Mouse (Mus musculus) limb, embryonic 10.5 days (tissue): ENCODE data around the gene Scpep1. TPM values are rescaled to one million over a fixed set of nuclear protein-coding genes. Genes with fewer than 3 reads are reported as not detected.
"Not testable (repeated sequence)": the region's sequence is repeated elsewhere in the genome, so short reads cannot be mapped to it uniquely, and the experiment has no call there.

Source experiments
- DNase-seq: peaks from one replicate; pipeline ENCODE4 v3.0.0-alpha.2; 2017; ENCODE audit warnings: low spot score
- H3K27ac ChIP-seq: fragments of 300-500 bp; sonication (generic); 2 replicates; pipeline ENCODE4 v1.5.1; 2016; ENCODE audit warnings: mild to moderate bottlenecking
- H3K27me3 ChIP-seq: fragments of 300-500 bp; sonication (generic); 2 replicates; pipeline ENCODE4 v1.6.1; 2016; ENCODE audit warnings: low read depth, mild to moderate bottlenecking; ENCODE audit not compliant: poor library complexity, severe bottlenecking
- H3K36me3 ChIP-seq: fragments of 300-500 bp; sonication (generic); 2 replicates; pipeline ENCODE4 v1.6.1; 2016; ENCODE audit warnings: mild to moderate bottlenecking, moderate library complexity
- H3K4me1 ChIP-seq: fragments of 300-500 bp; sonication (generic); 2 replicates; pipeline ENCODE4 v1.6.1; 2016
- H3K4me3 ChIP-seq: fragments of 300-500 bp; sonication (generic); 2 replicates; pipeline ENCODE4 v1.5.1; 2016; ENCODE audit warnings: mild to moderate bottlenecking, moderate library complexity
- H3K9me3 ChIP-seq: fragments of 300-500 bp; sonication (generic); replicated peaks from 2 replicates; pipeline ENCODE4 v1.6.1; 2016; ENCODE audit warnings: mild to moderate bottlenecking
- WGBS: fragments of 180-500 bp; shearing (Covaris S2); methylation state at CpG from one replicate; pipeline ENCODE4 v1.1.7; 2016; 5-methylcytosine and 5-hydroxymethylcytosine counted together
- polyA plus RNA-seq: library from polyadenylated mRNA; unstranded; fragments of >200 nt; fragmentation: Nextera tagmentation; extraction: Ambion mirVana; gene quantifications from 2 replicates; pipeline ENCODE4 v1.2.1, GENCODE M21; 2016

The Scpep1 gene
- 63.3 and 65.9 TPM in 2 replicates for polyA plus RNA-seq

GRCm38 (mm10) chr11:88955217-88955969, at the start of gene Scpep1:
Gene Scpep1 (minus strand): TSS chr11:88955465.
- Histone ChIP-seq H3K4me3 (peak within 1 kb of the TSS; percentile 63), H3K27ac (peak within 1 kb of the TSS; percentile 89), H3K36me3 (peaks cover 22% of the 10 kb centered on the region), H3K4me1 (peaks cover 16% of the 10 kb centered on the region), H3K9me3 (no peaks in the 10 kb centered on the region), H3K27me3 (no peaks in the 10 kb centered on the region)
- 6% methylated on average over 34 of the region's 34 CpGs for WGBS
- DNase-seq, result peak; percentile 95

GRCm38 (mm10) chr11:89003726-89004125, 48.5 kb upstream of the Scpep1 start:
- peaks cover 21% of the 10 kb centered on the region for H3K27me3 ChIP-seq
- H3K4me1 ChIP-seq, result peaks cover 41% of the 10 kb centered on the region
- WGBS, result 77% methylated on average over 4 of the region's 4 CpGs
- no peak overlapping the region for H3K4me3 ChIP-seq
- H3K9me3 ChIP-seq, result no peaks in the 10 kb centered on the region
- H3K36me3 ChIP-seq, result no peaks in the 10 kb centered on the region
- DNase-seq, result no peak
- peak overlapping the region; percentile 37 for H3K27ac ChIP-seq

DNA sequence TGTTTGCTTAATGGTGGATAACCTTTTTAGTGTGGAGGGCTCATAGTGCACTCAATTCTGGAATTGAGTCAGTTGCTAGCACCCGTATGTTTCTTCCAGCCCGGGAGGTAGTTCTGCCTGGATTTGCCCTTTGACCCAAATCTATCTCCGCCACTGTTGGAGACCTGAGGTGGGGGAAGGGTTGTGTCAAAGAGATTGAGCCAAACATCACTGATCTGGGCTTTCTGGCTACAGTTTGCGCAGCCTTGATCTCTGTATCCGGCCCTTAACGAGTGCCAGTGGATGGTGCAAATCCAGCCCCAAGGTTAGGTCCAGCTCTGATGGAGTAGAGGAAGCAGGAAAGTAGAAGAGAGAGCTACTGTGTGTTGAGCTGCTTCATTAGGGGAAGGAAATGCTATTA, 47.8 kb upstream of the Scpep1 start:
- no peak overlapping the region for H3K27ac ChIP-seq
- H3K9me3 ChIP-seq, result no peaks in the 10 kb centered on the region
- peaks cover 44% of the 10 kb centered on the region for H3K4me1 ChIP-seq
- 32% methylated on average over 6 of the region's 6 CpGs for WGBS
- H3K36me3 ChIP-seq, result no peaks in the 10 kb centered on the region
- H3K27me3 ChIP-seq, result peaks cover 27% of the 10 kb centered on the region
- no peak for DNase-seq
- no peak overlapping the region for H3K4me3 ChIP-seq

DNA sequence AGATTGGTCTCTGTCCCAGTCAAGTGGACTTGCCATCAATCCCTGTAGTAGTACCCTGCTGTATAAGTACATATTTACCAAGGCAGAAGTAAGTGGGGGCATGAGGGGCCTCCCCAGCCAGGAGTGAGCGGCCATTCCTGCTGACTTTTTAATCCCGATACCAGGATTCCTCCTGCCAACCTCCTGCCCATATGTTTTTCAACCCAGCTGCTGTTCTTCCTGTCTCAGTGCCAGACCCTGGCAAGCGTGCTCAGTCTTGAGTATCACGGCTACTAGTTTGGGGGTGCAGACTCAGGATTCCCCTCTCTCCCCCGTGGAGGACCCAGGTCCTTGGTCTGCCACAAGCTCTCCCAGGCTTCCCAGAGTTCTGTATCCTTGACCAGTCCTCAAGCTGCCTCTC, 47.4 kb upstream of the Scpep1 start:
- no peak overlapping the region for H3K27ac ChIP-seq
- peaks cover 31% of the 10 kb centered on the region for H3K27me3 ChIP-seq
- no peak for DNase-seq
- H3K4me3 ChIP-seq, result no peak overlapping the region
- H3K36me3 ChIP-seq, result no peaks in the 10 kb centered on the region
- peaks cover 44% of the 10 kb centered on the region for H3K4me1 ChIP-seq
- H3K9me3 ChIP-seq, result no peaks in the 10 kb centered on the region
- 85% methylated on average over 5 of the region's 5 CpGs for WGBS

DNA sequence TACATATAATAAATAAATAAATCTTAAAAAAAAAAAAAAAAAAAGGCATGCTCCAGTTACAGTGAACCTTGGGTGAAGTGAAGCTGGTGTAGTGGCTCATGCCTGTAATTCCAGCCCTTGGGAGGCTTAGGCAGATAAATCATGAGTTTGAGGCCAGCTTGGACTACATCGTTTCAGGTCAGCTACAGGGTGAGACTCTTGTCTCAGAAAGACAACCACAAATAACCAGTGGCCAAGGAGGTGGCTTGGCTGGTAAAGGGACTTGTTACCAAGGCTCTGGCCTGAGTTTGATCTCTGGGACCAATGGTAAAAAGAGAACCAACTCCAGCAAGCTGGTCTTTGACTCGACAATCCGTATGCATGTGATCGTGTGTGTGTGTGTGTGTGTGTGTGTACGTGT, 46.8 kb upstream of the Scpep1 start:
- no peak for DNase-seq
- Histone ChIP-seq H3K27me3 (peaks cover 31% of the 10 kb centered on the region), H3K4me3 (no peak overlapping the region), H3K27ac (no peak overlapping the region), H3K36me3 (no peaks in the 10 kb centered on the region), H3K4me1 (peaks cover 44% of the 10 kb centered on the region), H3K9me3 (no peaks in the 10 kb centered on the region)
- WGBS, result 86% methylated on average over 5 of the region's 5 CpGs

DNA sequence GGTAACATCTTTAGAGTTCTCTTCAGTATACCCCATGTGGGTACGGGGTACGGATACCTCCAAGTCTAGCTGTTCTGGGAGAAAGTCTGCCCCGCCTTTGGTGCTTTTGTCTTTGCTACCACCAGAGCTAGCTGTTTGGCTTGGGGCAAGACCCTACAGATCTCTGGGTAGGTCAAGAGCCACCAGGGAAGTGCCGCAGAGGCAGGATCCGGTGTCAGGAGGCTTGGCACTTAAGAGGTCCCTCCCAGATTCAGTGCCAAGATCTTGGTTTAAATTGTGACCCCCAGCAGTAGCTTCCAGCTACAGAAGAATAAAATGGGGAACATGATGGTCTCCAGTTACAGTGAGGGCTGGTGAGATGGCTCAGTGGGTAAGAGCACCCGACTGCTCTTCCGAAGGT, 46.3 kb upstream of the Scpep1 start:
- H3K4me3 ChIP-seq, result no peak overlapping the region
- H3K27ac ChIP-seq, result no peak overlapping the region
- WGBS, result 93% methylated on average over 7 of the region's 7 CpGs
- no peak for DNase-seq
- H3K4me1 ChIP-seq, result peaks cover 44% of the 10 kb centered on the region
- H3K36me3 ChIP-seq, result no peaks in the 10 kb centered on the region
- H3K9me3 ChIP-seq, result no peaks in the 10 kb centered on the region
- H3K27me3 ChIP-seq, result peaks cover 31% of the 10 kb centered on the region

DNA sequence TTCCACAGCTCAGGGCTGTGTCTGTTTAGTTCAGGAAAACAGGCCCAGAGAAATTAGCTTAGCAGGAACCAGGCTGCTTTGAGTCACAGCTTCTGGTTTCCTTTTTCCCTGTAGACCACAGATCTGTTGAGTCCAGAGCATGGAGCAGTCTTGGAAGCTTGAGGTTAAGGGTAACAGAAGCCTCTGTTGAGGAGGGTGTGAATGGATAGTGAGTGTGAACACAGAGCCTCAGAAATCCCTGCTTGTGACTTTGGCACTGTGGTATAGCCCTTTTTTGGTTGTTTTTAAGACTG, 45.2 kb upstream of the Scpep1 start:
- DNase-seq, result no peak
- peak overlapping the region; percentile 58; the same call in 1 of the 2 replicates for H3K4me3 ChIP-seq

GRCm38 (mm10) chr11:88999723-89000526, 44.7 kb upstream of the Scpep1 start:
- no peak for DNase-seq
- Histone ChIP-seq H3K36me3 (no peaks in the 10 kb centered on the region), H3K9me3 (no peaks in the 10 kb centered on the region), H3K27ac (peak overlapping the region; percentile 72), H3K4me1 (peaks cover 37% of the 10 kb centered on the region), H3K4me3 (peak overlapping the region; percentile 58), H3K27me3 (peaks cover 31% of the 10 kb centered on the region)
- WGBS, result 26% methylated on average over 33 of the region's 33 CpGs

More for the DNA sequence above, 45.2 kb upstream of the Scpep1 start:
- no peak overlapping the region for H3K27ac ChIP-seq
- H3K27me3 ChIP-seq, result peaks cover 31% of the 10 kb centered on the region
- no peaks in the 10 kb centered on the region for H3K9me3 ChIP-seq
- H3K36me3 ChIP-seq, result no peaks in the 10 kb centered on the region
- H3K4me1 ChIP-seq, result peaks cover 42% of the 10 kb centered on the region

- Histone ChIP-seq H3K36me3 (no peaks in the 10 kb centered on the region), H3K9me3 (no peaks in the 10 kb centered on the region), H3K4me1 (peaks cover 33% of the 10 kb centered on the region), H3K4me3 (peak within 1 kb of the TSS; percentile 58), H3K27ac (peak within 1 kb of the TSS; percentile 72), H3K27me3 (peaks cover 31% of the 10 kb centered on the region)
- 3% methylated on average over 48 of the region's 48 CpGs for WGBS
- DNase-seq, result peak; percentile 78
These were observed 43.9 kb upstream of the Scpep1 start, which contains the start of gene Trim25 for GRCm38 (mm10) chr11:88998974-88999722. Gene Trim25 (plus strand): TSS chr11:88999376.

DNA sequence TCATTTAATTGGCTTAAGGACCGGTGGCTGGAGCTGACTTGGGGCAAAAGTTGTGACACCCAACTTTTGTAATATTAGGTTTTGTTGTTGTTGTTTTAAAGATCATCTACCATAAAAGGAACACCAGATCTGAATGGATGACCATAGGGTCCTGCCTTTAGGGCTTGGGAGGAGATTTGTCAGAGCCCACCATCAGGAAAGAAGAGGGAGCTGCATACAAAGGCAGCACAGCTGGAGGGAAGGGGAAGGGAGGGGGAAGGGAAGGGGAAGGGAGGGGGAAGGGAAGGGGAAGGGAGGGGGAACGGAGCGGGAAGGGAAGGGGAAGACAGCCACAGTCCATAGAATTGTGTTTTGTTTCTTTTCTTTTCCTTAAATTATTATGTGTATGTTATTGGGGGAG, 43.1 kb upstream of the Scpep1 start:
- Histone ChIP-seq H3K27ac (no peak overlapping the region), H3K4me1 (peaks cover 27% of the 10 kb centered on the region), H3K36me3 (no peaks in the 10 kb centered on the region), H3K4me3 (no peak overlapping the region), H3K9me3 (no peaks in the 10 kb centered on the region), H3K27me3 (peaks cover 31% of the 10 kb centered on the region)
- 17% methylated on average over 3 of the region's 3 CpGs for WGBS
- DNase-seq, result no peak

DNA sequence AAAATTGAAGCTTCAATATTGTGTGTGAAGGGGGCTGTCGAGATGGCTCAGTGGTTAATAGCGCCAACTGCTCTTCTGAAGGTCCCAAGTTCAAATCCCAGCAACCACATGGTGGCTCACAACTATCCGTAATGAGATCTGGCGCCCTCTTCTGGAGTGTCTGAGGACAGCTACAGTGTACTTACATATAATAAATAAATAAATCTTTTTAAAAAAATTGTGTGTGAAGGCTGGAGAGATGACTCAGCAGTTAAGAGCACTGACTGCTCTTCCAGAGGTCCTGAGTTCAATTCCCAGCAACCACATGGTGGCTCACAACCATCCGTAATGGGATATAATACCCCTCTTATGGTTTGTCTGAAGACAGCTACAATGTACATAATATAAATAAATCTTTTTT, 42.1 kb upstream of the Scpep1 start:
- not testable (repeated sequence) for H3K4me3 ChIP-seq, H3K36me3 ChIP-seq, H3K9me3 ChIP-seq, H3K27ac ChIP-seq, DNase-seq
- Histone ChIP-seq H3K27me3 (peaks cover 31% of the 10 kb centered on the region), H3K4me1 (peaks cover 17% of the 10 kb centered on the region)
- WGBS, result 83% methylated on average over 5 of the region's 5 CpGs

- 85% methylated on average over 7 of the region's 7 CpGs for WGBS
- Histone ChIP-seq H3K36me3 (peaks cover under 1% of the 10 kb centered on the region), H3K4me1 (peaks cover 16% of the 10 kb centered on the region), H3K27ac (no peak overlapping the region), H3K4me3 (no peak overlapping the region), H3K9me3 (no peaks in the 10 kb centered on the region), H3K27me3 (peaks cover 31% of the 10 kb centered on the region)
- DNase-seq, result no peak
These were observed 41.2 kb upstream of the Scpep1 start for GRCm38 (mm10) chr11:88996427-88996826.

- H3K9me3 ChIP-seq, result no peaks in the 10 kb centered on the region
- peaks cover 9% of the 10 kb centered on the region for H3K36me3 ChIP-seq
- peaks cover 29% of the 10 kb centered on the region for H3K27me3 ChIP-seq
- H3K4me1 ChIP-seq, result peaks cover 16% of the 10 kb centered on the region
- no peak for DNase-seq
- 85% methylated on average over 2 of the region's 2 CpGs for WGBS
- no peak overlapping the region for H3K27ac ChIP-seq
- H3K4me3 ChIP-seq, result no peak overlapping the region
These were observed 40.4 kb upstream of the Scpep1 start for GRCm38 (mm10) chr11:88995616-88996015.
